Mouse (Mus musculus): Measurements from ENCODE around the gene Efcab2.

Efcab2 gene

DNA sequence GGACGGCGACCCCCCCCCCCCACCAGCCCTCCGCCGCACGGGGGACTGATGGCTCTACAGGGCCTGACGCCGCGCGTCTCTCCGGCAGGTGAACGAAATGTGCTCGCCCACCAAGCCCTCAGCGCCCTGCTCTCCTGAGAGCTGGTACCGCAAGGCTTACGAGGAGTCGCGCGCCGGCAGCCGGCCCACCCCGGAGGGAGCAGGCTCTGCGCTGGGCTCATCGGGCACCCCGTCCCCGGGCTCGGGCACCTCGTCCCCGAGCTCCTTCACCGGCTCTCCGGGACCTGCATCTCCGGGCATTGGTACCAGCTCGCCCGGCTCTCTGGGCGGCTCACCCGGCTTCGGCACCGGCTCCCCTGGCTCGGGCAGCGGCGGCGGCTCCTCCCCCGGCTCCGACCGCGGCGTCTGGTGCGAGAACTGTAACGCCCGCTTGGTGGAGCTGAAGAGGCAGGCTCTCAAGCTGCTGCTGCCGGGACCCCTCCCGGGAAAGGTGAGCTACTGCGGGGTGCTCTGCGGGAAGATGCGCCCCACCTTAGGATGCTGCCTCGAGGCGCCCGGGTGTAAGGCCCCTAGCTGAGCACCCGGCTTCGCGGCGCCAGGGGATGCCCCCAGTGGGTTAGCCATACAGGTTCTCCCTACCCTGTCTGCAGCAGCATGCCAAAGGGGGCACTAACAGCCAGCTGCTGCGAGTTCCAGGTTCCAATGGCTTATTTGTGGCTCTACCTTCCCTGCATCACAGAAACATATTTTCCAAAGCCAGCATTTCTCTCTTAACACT is 124.6 kb downstream of the Efcab2 start:
- peak; percentile 83 for DNase-seq (ENCODE audit: low read depth, low spot score)
